Mouse (Mus musculus): Measurements from ENCODE around the gene C1rl. TPM values are rescaled to one million over a fixed set of nuclear protein-coding genes. Genes with fewer than 3 reads are reported as not detected.
A peak's percentile ranks its signal among the peaks of the same experiment; 100 is the strongest.
"Not testable (repeated sequence)": the region's sequence is repeated elsewhere in the genome, so short reads cannot be mapped to it uniquely, and the experiment has no call there.

The C1rl gene
- polyA plus RNA-seq, 1 experiment: 1.2 TPM

DNA sequence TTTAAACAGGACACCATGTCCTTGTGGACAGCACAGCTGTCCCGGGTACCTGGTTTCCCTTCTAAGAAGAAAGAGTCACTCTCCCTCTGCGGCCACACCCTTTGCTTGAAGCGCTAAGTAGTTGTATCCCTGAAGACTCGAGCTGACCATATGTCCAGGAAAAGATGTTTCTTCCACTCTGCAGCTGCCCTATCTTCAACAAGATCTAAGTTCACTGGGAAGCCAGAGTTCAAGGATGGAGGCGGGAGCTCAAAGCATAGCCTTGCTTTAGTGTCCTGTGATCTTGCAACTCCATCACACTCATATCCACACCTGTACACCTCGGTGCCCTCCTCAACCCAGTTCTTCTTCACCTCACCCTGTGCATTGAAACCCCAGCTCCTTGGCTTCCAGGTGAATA is 19.0 kb downstream of the C1rl start:
- no peaks in the 10 kb centered on the region for H3K36me3 ChIP-seq (ENCODE audit: control insufficient read depth, insufficient read depth)
- TF ChIP-seq USF1 (IDR thresholded peaks at IDR 0.05; ENCODE audit: low read depth): no peak
- no peak for TF ChIP-seq SRF (IDR thresholded peaks at IDR 0.05; ENCODE audit: control insufficient read depth, insufficient read length, low read depth)
- no peak for TF ChIP-seq POLR2A (IDR thresholded peaks at IDR 0.05; ENCODE audit: insufficient read length, low read depth)
- no peak for TF ChIP-seq REST (IDR thresholded peaks at IDR 0.05; ENCODE audit: insufficient read depth, insufficient read length)
- no peak for TF ChIP-seq MYOG (IDR thresholded peaks at IDR 0.05; ENCODE audit: control insufficient read depth in 1 of 3, insufficient read depth in 1 of 3, insufficient read length in 2 of 3, low read depth in 2 of 3)
- TF ChIP-seq MAX (IDR thresholded peaks at IDR 0.05; ENCODE audit: low read depth): no peak
- no peak for TF ChIP-seq CEBPB (IDR thresholded peaks at IDR 0.05; ENCODE audit: insufficient read depth, poor library complexity, severe bottlenecking)
- no peak for TF ChIP-seq TCF3 (IDR thresholded peaks at IDR 0.05; ENCODE audit: insufficient read length, low read depth)
- TF ChIP-seq TCF12 (IDR thresholded peaks at IDR 0.05; ENCODE audit: insufficient read depth, poor library complexity, severe bottlenecking): no peak
- TF ChIP-seq MYOD1 (IDR thresholded peaks at IDR 0.05; ENCODE audit: control insufficient read depth in 1 of 3, insufficient read length in 2 of 3, low read depth in 2 of 3): no peak
- no peak for TF ChIP-seq POLR2AphosphoS2 (IDR thresholded peaks at IDR 0.05; ENCODE audit: insufficient read length, low read depth)
- TF ChIP-seq E2F4 (IDR thresholded peaks at IDR 0.05; ENCODE audit: insufficient read depth): no peak
- peak overlapping the region; percentile 97 for H3K4me2 ChIP-seq (ENCODE audit: low read depth)
- no peaks in the 10 kb centered on the region for H3K27me3 ChIP-seq (ENCODE audit: control insufficient read depth, insufficient read depth, insufficient read length)
- H3ac ChIP-seq (ENCODE audit: control insufficient read depth, insufficient read length): no peak overlapping the region
- H3K4me3 ChIP-seq: peak overlapping the region; percentile 10
- no peaks in the 10 kb centered on the region for H3K79me2 ChIP-seq (ENCODE audit: control insufficient read depth, insufficient read depth)

DNA sequence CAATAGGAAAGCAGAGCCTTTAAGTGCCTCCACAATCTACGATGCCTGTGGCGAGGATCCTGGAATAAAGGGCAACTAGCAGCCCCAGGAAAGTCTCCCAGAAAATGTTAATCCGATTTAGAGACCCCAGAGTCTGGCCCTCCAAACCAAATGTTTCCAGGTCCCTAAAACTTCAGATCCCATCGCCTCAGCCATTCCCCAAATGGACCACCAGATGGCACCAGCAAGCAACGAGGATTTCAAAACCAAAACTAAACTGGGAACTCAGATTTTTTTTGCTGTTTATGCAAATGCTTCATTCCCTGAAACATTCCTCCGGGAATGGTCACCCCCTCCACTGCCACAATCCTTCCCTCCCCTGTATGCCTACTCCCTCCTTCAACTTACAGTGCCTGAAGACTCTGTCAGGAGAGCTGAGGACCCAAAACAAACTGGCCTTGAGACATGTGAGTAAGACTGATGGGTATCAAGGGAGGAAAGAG is 19.5 kb downstream of the C1rl start, which contains the start of gene C1ra:
C1ra (plus strand) TSS at position 51 of the 482 bp plus-strand sequence.
- H3K79me2 ChIP-seq (ENCODE audit: control insufficient read depth, insufficient read depth): no peaks in the 10 kb centered on the region
- H3K4me3 ChIP-seq: peak within 1 kb of the TSS; percentile 10
- TF ChIP-seq SRF (IDR thresholded peaks at IDR 0.05; ENCODE audit: control insufficient read depth, insufficient read length, low read depth) (no peak), TCF3 (IDR thresholded peaks at IDR 0.05; ENCODE audit: insufficient read length, low read depth) (no peak), TCF12 (IDR thresholded peaks at IDR 0.05; ENCODE audit: insufficient read depth, poor library complexity, severe bottlenecking) (no peak), USF1 (IDR thresholded peaks at IDR 0.05; ENCODE audit: low read depth) (no peak), POLR2AphosphoS2 (IDR thresholded peaks at IDR 0.05; ENCODE audit: insufficient read length, low read depth) (no peak), MAX (IDR thresholded peaks at IDR 0.05; ENCODE audit: low read depth) (no peak), REST (IDR thresholded peaks at IDR 0.05; ENCODE audit: insufficient read depth, insufficient read length) (no peak), MYOG (IDR thresholded peaks at IDR 0.05; ENCODE audit: control insufficient read depth in 1 of 3, insufficient read depth in 1 of 3, insufficient read length in 2 of 3, low read depth in 2 of 3) (no peak), POLR2A (IDR thresholded peaks at IDR 0.05; ENCODE audit: insufficient read length, low read depth) (no peak), E2F4 (IDR thresholded peaks at IDR 0.05; ENCODE audit: insufficient read depth) (no peak), CEBPB (IDR thresholded peaks at IDR 0.05; ENCODE audit: insufficient read depth, poor library complexity, severe bottlenecking) (no peak), MYOD1 (IDR thresholded peaks at IDR 0.05; ENCODE audit: control insufficient read depth in 1 of 3, insufficient read length in 2 of 3, low read depth in 2 of 3) (no peak)
- no peaks in the 10 kb centered on the region for H3K36me3 ChIP-seq (ENCODE audit: control insufficient read depth, insufficient read depth)
- H3K27me3 ChIP-seq (ENCODE audit: control insufficient read depth, insufficient read depth, insufficient read length): no peaks in the 10 kb centered on the region
- peak within 1 kb of the TSS; percentile 97 for H3K4me2 ChIP-seq (ENCODE audit: low read depth)
- H3ac ChIP-seq (ENCODE audit: control insufficient read depth, insufficient read length): no peak within 1 kb of the TSS

DNA sequence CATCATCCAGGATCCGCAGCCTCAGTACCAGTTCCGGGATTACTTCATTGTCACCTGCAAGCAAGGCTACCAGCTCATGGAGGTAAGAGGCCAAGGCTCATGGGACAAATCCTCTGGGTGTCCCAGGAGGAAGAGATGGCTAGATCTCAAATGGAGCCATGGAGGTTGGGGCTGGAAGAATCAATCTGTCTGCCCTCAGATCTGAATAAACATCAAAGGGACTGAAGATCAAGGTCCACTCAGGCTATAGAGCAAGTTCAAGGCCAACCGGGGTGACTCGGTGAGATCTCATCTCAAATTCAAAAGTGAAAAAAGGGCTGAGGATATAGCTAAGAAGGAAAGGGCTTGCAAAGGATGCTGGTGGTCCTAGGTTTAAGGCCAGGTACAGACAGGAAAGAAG is 24.8 kb downstream of the C1rl start:
- H3ac ChIP-seq (ENCODE audit: control insufficient read depth, insufficient read length); H3K79me2 ChIP-seq (ENCODE audit: control insufficient read depth, insufficient read depth); H3K4me3 ChIP-seq; H3K27me3 ChIP-seq (ENCODE audit: control insufficient read depth, insufficient read depth, insufficient read length); H3K36me3 ChIP-seq (ENCODE audit: control insufficient read depth, insufficient read depth); H3K4me2 ChIP-seq (ENCODE audit: low read depth): not testable (repeated sequence)

DNA sequence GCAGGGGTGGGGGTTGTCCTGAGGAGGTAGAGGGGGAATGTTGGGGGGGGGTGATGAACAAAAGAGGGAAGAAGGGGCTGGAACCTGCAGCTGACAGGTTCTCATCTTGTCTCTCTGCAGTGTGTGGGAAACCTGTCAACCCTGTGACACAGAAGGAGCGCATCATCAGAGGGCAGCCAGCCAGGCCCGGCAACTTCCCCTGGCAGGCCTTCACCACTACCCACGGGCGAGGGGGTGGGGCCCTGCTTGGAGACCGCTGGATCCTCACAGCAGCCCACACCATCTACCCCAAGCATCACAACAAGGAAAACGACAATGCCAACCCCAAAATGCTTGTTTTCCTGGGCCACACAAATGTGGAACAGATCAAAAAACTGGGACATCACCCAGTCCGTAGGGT is 29.2 kb downstream of the C1rl start:
- not testable (repeated sequence) for H3K4me2 ChIP-seq (ENCODE audit: low read depth); H3K36me3 ChIP-seq (ENCODE audit: control insufficient read depth, insufficient read depth)

DNA sequence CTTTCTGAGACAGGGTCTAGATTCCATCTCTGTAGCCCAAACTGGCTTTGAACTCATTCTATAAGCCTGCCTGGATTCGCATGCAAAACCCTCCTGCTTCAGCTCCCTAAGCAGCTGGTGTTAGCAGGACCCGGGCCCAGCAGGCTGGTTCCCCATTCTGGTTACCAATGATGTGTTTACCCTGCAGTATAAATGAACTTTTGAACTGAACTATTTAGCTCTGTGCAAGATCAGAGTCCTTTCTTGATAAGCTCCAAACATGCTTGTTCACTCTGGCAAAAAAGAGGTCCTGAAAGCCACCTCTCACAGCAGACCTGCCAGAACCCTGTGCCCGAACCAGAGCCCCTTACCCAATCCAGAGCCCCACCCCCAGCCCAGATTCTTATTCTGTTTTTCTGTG is 35.0 kb downstream of the C1rl start:
- H3K36me3 ChIP-seq (ENCODE audit: control insufficient read depth, insufficient read depth): no peaks in the 10 kb centered on the region
- H3K4me3 ChIP-seq: no peak overlapping the region
- H3ac ChIP-seq (ENCODE audit: control insufficient read depth, insufficient read length): no peak overlapping the region
- no peak overlapping the region for H3K4me2 ChIP-seq (ENCODE audit: low read depth)
- no peak for TF ChIP-seq REST (IDR thresholded peaks at IDR 0.05; ENCODE audit: insufficient read depth, insufficient read length)
- H3K27me3 ChIP-seq (ENCODE audit: control insufficient read depth, insufficient read depth, insufficient read length): peaks cover 5% of the 10 kb centered on the region
- H3K79me2 ChIP-seq (ENCODE audit: control insufficient read depth, insufficient read depth): no peaks in the 10 kb centered on the region

More for the DNA sequence above, 29.2 kb downstream of the C1rl start:
- H3ac ChIP-seq (ENCODE audit: control insufficient read depth, insufficient read length); H3K4me3 ChIP-seq; H3K27me3 ChIP-seq (ENCODE audit: control insufficient read depth, insufficient read depth, insufficient read length); H3K79me2 ChIP-seq (ENCODE audit: control insufficient read depth, insufficient read depth): not testable (repeated sequence)

DNA sequence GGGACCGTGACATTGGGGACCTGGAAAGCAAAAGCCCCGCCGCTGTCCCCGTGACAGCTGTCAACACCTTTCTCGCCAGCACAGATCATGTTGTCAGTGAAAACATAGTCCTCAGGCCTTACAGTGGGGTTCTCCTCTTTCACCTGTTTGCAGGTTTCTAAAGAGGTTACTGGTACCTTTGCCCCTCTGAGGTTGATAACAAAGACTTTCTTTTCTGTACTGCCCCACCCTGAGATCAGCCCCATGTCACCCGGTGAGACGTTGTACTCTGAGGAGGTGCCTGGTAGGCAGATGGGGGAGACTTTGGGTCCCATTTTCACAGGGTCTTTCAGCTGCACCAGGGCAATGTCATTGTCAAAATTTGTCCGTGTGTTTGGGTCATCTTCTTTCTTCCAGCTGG is 38.2 kb downstream of the C1rl start:
- Histone ChIP-seq H3K27me3 (ENCODE audit: control insufficient read depth, insufficient read depth, insufficient read length) (peaks cover 5% of the 10 kb centered on the region), H3ac (ENCODE audit: control insufficient read depth, insufficient read length) (no peak overlapping the region), H3K4me2 (ENCODE audit: low read depth) (no peak overlapping the region), H3K79me2 (ENCODE audit: control insufficient read depth, insufficient read depth) (no peaks in the 10 kb centered on the region), H3K36me3 (ENCODE audit: control insufficient read depth, insufficient read depth) (no peaks in the 10 kb centered on the region), H3K4me3 (no peak overlapping the region)
- TF ChIP-seq SRF (IDR thresholded peaks at IDR 0.05; ENCODE audit: control insufficient read depth, insufficient read length, low read depth) (no peak), MYOG (IDR thresholded peaks at IDR 0.05; ENCODE audit: control insufficient read depth in 1 of 3, insufficient read depth in 1 of 3, insufficient read length in 2 of 3, low read depth in 2 of 3) (no peak), REST (IDR thresholded peaks at IDR 0.05; ENCODE audit: insufficient read depth, insufficient read length) (no peak), MYOD1 (IDR thresholded peaks at IDR 0.05; ENCODE audit: control insufficient read depth in 1 of 3, insufficient read length in 2 of 3, low read depth in 2 of 3) (no peak), USF1 (IDR thresholded peaks at IDR 0.05; ENCODE audit: low read depth) (no peak), CEBPB (IDR thresholded peaks at IDR 0.05; ENCODE audit: insufficient read depth, poor library complexity, severe bottlenecking) (no peak), TCF3 (IDR thresholded peaks at IDR 0.05; ENCODE audit: insufficient read length, low read depth) (no peak), E2F4 (IDR thresholded peaks at IDR 0.05; ENCODE audit: insufficient read depth) (no peak), MAX (IDR thresholded peaks at IDR 0.05; ENCODE audit: low read depth) (no peak), TCF12 (IDR thresholded peaks at IDR 0.05; ENCODE audit: insufficient read depth, poor library complexity, severe bottlenecking) (no peak), POLR2AphosphoS2 (IDR thresholded peaks at IDR 0.05; ENCODE audit: insufficient read length, low read depth) (no peak), POLR2A (IDR thresholded peaks at IDR 0.05; ENCODE audit: insufficient read length, low read depth) (no peak)

DNA sequence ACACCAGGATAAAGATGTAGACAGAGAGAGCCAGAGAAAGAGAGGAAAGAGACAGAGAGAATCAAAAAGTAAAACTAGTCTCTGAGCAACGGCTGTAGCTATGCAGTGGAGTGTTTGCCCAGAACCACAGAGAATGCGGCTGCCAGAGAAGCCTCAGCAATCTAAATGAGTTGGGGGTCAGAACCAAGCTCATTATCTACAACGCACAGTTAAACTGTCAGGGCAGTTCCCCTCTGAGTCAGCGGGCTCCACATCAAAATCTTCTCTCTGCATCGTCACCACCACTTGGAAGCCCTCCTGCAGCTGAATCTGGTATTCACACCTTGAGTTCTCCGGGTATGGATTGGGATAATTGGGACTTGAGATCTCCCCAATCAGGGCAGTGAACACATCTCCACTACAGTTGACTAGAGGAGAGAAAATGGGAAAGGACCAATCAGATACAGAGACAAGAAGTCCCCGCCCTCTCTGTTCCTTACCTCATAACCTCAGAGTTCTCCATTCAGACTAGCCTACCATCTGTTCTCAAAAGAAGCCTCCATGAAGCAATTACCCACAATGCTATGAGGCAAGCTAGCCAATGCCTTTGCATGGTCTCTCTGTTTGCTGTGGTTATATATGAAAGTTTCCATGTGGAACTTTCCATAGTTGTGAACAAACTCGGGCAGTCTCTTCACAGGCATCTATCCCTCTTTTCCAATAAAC is 43.4 kb downstream of the C1rl start:
- not testable (repeated sequence) for H3K79me2 ChIP-seq (ENCODE audit: control insufficient read depth, insufficient read depth); H3K27me3 ChIP-seq (ENCODE audit: control insufficient read depth, insufficient read depth, insufficient read length); H3ac ChIP-seq (ENCODE audit: control insufficient read depth, insufficient read length); H3K4me2 ChIP-seq (ENCODE audit: low read depth); H3K4me3 ChIP-seq; H3K36me3 ChIP-seq (ENCODE audit: control insufficient read depth, insufficient read depth)

DNA sequence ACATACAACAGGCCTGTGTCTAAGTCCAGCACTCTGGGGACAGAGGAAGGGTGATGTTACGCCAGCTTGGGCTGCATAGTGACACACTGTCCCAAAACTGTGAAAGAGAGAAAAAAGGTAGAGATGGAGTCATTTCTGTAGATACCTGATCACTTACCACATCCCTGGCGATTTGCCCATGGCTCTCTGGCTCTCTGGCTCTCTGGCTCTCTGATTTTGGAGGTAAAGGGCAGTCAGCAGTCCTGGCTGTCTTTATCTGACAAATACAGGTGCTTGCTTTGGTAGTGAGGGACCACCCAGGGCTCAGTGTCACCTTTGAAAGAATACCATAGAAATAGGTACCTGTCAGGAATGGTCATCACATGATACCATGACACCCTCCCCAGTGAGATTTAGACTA is 48.3 kb downstream of the C1rl start:
- not testable (repeated sequence) for H3ac ChIP-seq (ENCODE audit: control insufficient read depth, insufficient read length); H3K36me3 ChIP-seq (ENCODE audit: control insufficient read depth, insufficient read depth); H3K4me3 ChIP-seq; H3K4me2 ChIP-seq (ENCODE audit: low read depth); H3K79me2 ChIP-seq (ENCODE audit: control insufficient read depth, insufficient read depth); H3K27me3 ChIP-seq (ENCODE audit: control insufficient read depth, insufficient read depth, insufficient read length)
